In genomic region chr2:91961901-91962761, GRCm38 (mm10) we compare ENCODE assay signal across 8 mouse cellular contexts. TPM values are rescaled to one million over a fixed set of nuclear protein-coding genes. Genes with fewer than 3 reads are reported as not detected.
DNase-seq lines count a peak whose midpoint lies in the region; ATAC-seq and TF ChIP-seq lines count a peak whose summit lies in the region.

No protein-coding gene starts in this region.

- H3K36me3 ChIP-seq in liver, adult 2 months (ENCODE audit: control insufficient read depth, insufficient read depth, low read length) = no peaks in the 10 kb centered on the region
- no peaks in the 10 kb centered on the region for H3K36me3 ChIP-seq in embryonic facial prominence, embryonic 13.5 days
- no peaks in the 10 kb centered on the region for H3K36me3 ChIP-seq in kidney, adult 2 months (ENCODE audit: control insufficient read depth, insufficient read depth, low read length)
- no peaks in the 10 kb centered on the region for H3K36me3 ChIP-seq in midbrain, embryonic 15.5 days (replicated peaks)

- H3K9me3 ChIP-seq in embryonic facial prominence, embryonic 13.5 days = no peaks in the 10 kb centered on the region
- no peaks in the 10 kb centered on the region for H3K9me3 ChIP-seq in midbrain, embryonic 15.5 days

- peak overlapping the region; percentile 79 for H3K4me3 ChIP-seq in liver, adult 2 months (ENCODE audit: insufficient read depth, low read depth, low read length)
- H3K4me3 ChIP-seq in embryonic facial prominence, embryonic 13.5 days = peak overlapping the region; percentile 88
- H3K4me3 ChIP-seq in kidney, adult 2 months (ENCODE audit: insufficient read depth, low read depth, low read length) = peak overlapping the region; percentile 75
- peak overlapping the region; percentile 94 for H3K4me3 ChIP-seq in midbrain, embryonic 15.5 days

- peaks cover 28% of the 10 kb centered on the region; the same call in 1 of the 2 replicates for H3K79me2 ChIP-seq in liver, adult 2 months (ENCODE audit: control insufficient read depth, insufficient read depth, low read length)

- ATAC-seq in embryonic facial prominence, embryonic 13.5 days (ENCODE audit: insufficient number of reproducible peaks, insufficient read depth, low FRiP score, low TSS enrichment, low read depth) = no peak
- ATAC-seq in midbrain, embryonic 15.5 days (replicated peaks) = no peak

- H3K27ac ChIP-seq in liver, adult 2 months (replicated peaks; ENCODE audit: insufficient read depth, low read depth, low read length) = peak overlapping the region; percentile 79
- 0 out of 2 replicates have a peak overlapping the region, but pooled peaks have one; percentile 39 for H3K27ac ChIP-seq in embryonic facial prominence, embryonic 13.5 days
- H3K27ac ChIP-seq in kidney, adult 2 months (ENCODE audit: insufficient read depth, low read depth, low read length) = peak overlapping the region; percentile 51
- H3K27ac ChIP-seq in midbrain, embryonic 15.5 days = no peak overlapping the region

- TF ChIP-seq CTCF in liver, adult 2 months (IDR thresholded peaks at IDR 0.05; ENCODE audit: low read depth, low read length) = no peak
- no peak for TF ChIP-seq CTCF in kidney, adult 2 months (conservative IDR thresholded peaks at IDR 0.05; ENCODE audit: insufficient read depth, insufficient read length, low read depth, low read length)

- peak; percentile 92 for DNase-seq in liver, adult 2 months (ENCODE audit: extremely low read depth, low read depth, low spot score)
- DNase-seq in liver = no peak
- DNase-seq in kidney, adult 2 months = peak; percentile 80
- DNase-seq in urinary bladder, adult 18-20 months (ENCODE audit: low spot score in 2 of 2) = no peak
- DNase-seq in embryo, embryonic 11 days = no peak
- DNase-seq in Muller cell, postnatal 12 days (ENCODE audit: inconsistent ontology term) = no peak

- H3K27me3 ChIP-seq in liver, adult 2 months (ENCODE audit: control insufficient read depth, insufficient read depth, low read length) = no peaks in the 10 kb centered on the region
- H3K27me3 ChIP-seq in embryonic facial prominence, embryonic 13.5 days = peaks cover 5% of the 10 kb centered on the region
- H3K27me3 ChIP-seq in kidney, adult 2 months (replicated peaks; ENCODE audit: control insufficient read depth, insufficient read depth, low read length) = no peaks in the 10 kb centered on the region
- peaks cover 8% of the 10 kb centered on the region; the same call in 1 of the 2 replicates for H3K27me3 ChIP-seq in midbrain, embryonic 15.5 days (replicated peaks)

- 11% methylated on average over 4 of the region's 4 CpGs for WGBS in liver, adult 2 months
- 47% methylated on average over 4 of the region's 4 CpGs for WGBS in embryonic facial prominence, embryonic 13.5 days
- WGBS in kidney, adult 2 months = 28% methylated on average over 4 of the region's 4 CpGs
- 64% methylated on average over 4 of the region's 4 CpGs for WGBS in midbrain, embryonic 15.5 days

- H3K4me1 ChIP-seq in liver, adult 2 months (ENCODE audit: control insufficient read depth, insufficient read depth, low read length) = peaks cover 22% of the 10 kb centered on the region
- peaks cover 56% of the 10 kb centered on the region for H3K4me1 ChIP-seq in embryonic facial prominence, embryonic 13.5 days
- peaks cover 24% of the 10 kb centered on the region for H3K4me1 ChIP-seq in kidney, adult 2 months (ENCODE audit: control insufficient read depth, insufficient read depth, low read length)
- H3K4me1 ChIP-seq in midbrain, embryonic 15.5 days = peaks cover 26% of the 10 kb centered on the region

- H3K9ac ChIP-seq in liver, adult 2 months (ENCODE audit: low read depth, low read length) = peak overlapping the region; percentile 89
- H3K9ac ChIP-seq in embryonic facial prominence, embryonic 13.5 days = peak overlapping the region; percentile 90
- H3K9ac ChIP-seq in midbrain, embryonic 15.5 days = peak overlapping the region; percentile 94

- 0 out of 2 replicates have a peak, but pooled peaks have one; percentile 7 for TF ChIP-seq POLR2A in liver, adult 2 months (IDR thresholded peaks at IDR 0.05; ENCODE audit: extremely low read depth, insufficient read depth, low read length)
- no peak for TF ChIP-seq POLR2A in kidney, adult 2 months (IDR thresholded peaks at IDR 0.05; ENCODE audit: low read depth, low read length)

- H3K4me2 ChIP-seq in embryonic facial prominence, embryonic 13.5 days = peak overlapping the region; percentile 91
- H3K4me2 ChIP-seq in midbrain, embryonic 15.5 days = peak overlapping the region; percentile 86

RNA-seq across cellular contexts. Expression of gene Dgkz, which starts 13.5 kb away (rescaled TPM):
- total RNA-seq in liver, adult 2 months (2014; rRNA removed) = 13.2 and 23.6 TPM in 2 replicates
- 43.2 and 59.5 TPM in 2 replicates for polyA plus RNA-seq in liver, adult 2 months (2012; rRNA removed)
- polyA plus RNA-seq in embryonic facial prominence, embryonic 13.5 days (2015; fragmentation: Nextera tagmentation; extraction: Ambion mirVana) = 34.2 and 41.9 TPM in 2 replicates
- polyA plus RNA-seq in kidney, adult 2 months (2012; rRNA removed) = 106 and 119 TPM in 2 replicates
- 32.2 and 36.1 TPM in 2 replicates for polyA plus RNA-seq in midbrain, embryonic 15.5 days (2015; fragmentation: Nextera tagmentation; extraction: Ambion mirVana)

RNA-seq across cellular contexts. Expression of gene Gm9821, which starts 16.6 kb away (rescaled TPM):
- total RNA-seq in liver, adult 2 months (2014; rRNA removed) = not detected in 2 replicates
- polyA plus RNA-seq in liver, adult 2 months (2012; rRNA removed) = not detected in 2 replicates
- polyA plus RNA-seq in embryonic facial prominence, embryonic 13.5 days (2015; fragmentation: Nextera tagmentation; extraction: Ambion mirVana) = 0.39 and 0.61 TPM in 2 replicates
- not detected in 2 replicates for polyA plus RNA-seq in kidney, adult 2 months (2012; rRNA removed)
- 0.20 and 0.31 TPM in 2 replicates for polyA plus RNA-seq in midbrain, embryonic 15.5 days (2015; fragmentation: Nextera tagmentation; extraction: Ambion mirVana)

RNA-seq across cellular contexts. Expression of gene Mdk, which starts 30.0 kb away (rescaled TPM):
- not detected in 2 replicates for total RNA-seq in liver, adult 2 months (2014; rRNA removed)
- polyA plus RNA-seq in liver, adult 2 months (2012; rRNA removed) = 0.50 and 0.56 TPM in 2 replicates
- polyA plus RNA-seq in embryonic facial prominence, embryonic 13.5 days (2015; fragmentation: Nextera tagmentation; extraction: Ambion mirVana) = 1,381 and 1,602 TPM in 2 replicates
- 76.0 and 80.1 TPM in 2 replicates for polyA plus RNA-seq in kidney, adult 2 months (2012; rRNA removed)
- polyA plus RNA-seq in midbrain, embryonic 15.5 days (2015; fragmentation: Nextera tagmentation; extraction: Ambion mirVana) = 132 and 158 TPM in 2 replicates

RNA-seq across cellular contexts. Expression of gene Chrm4, which starts 35.1 kb away (rescaled TPM):
- 0.13 TPM in 1 of 2 replicates, not detected in the other for total RNA-seq in liver, adult 2 months (2014; rRNA removed)
- not detected in 2 replicates for polyA plus RNA-seq in liver, adult 2 months (2012; rRNA removed)
- polyA plus RNA-seq in embryonic facial prominence, embryonic 13.5 days (2015; fragmentation: Nextera tagmentation; extraction: Ambion mirVana) = 0.18 and 0.32 TPM in 2 replicates
- 0.11 TPM in 1 of 2 replicates, not detected in the other for polyA plus RNA-seq in kidney, adult 2 months (2012; rRNA removed)
- 0.57 and 0.66 TPM in 2 replicates for polyA plus RNA-seq in midbrain, embryonic 15.5 days (2015; fragmentation: Nextera tagmentation; extraction: Ambion mirVana)

Comparison
In these comparisons a context has a peak if more than half of its experiments do, and no peak if none do; other contexts are left out.
1. DNase-seq: peak in liver, adult 2 months (single experiment) and kidney, adult 2 months (single experiment); none in liver (single experiment), urinary bladder, adult 18-20 months (0 of 2), embryo, embryonic 11 days (single experiment) and Muller cell, postnatal 12 days (single experiment).
2. RNA of gene Mdk, which starts 30.0 kb away (polyA plus RNA-seq): 1,381 to 1,602 TPM in embryonic facial prominence, embryonic 13.5 days, 132 to 158 TPM in midbrain, embryonic 15.5 days and 76.0 to 80.1 TPM in kidney, adult 2 months; 0.50 to 0.56 TPM in liver, adult 2 months; every median in the first group is over 10 times any median in the second.
3. Peak in every context shown above with its lines, with median percentiles within 50 percentile points of each other: H3K4me3 ChIP-seq and H3K9ac ChIP-seq.